Mouse (Mus musculus) liver, adult 2 months (tissue): ENCODE measurements at regions not wholly inside any gene's neighbourhood (a gene's known extent, or its start where the extent isn't known, plus 50 kb on each side); places are given as distances from the start of the nearest gene placed in this dataset.

Source experiments
- DNase-seq: peaks from one replicate; pipeline ENCODE4 v3.0.0-alpha.2; 2011; ENCODE audit warnings: low read depth, low spot score; ENCODE audit errors: extremely low read depth
- H3K27ac ChIP-seq: fragments of 200-500 bp; replicated peaks from 2 replicates; pipeline ENCODE4 v1.5.1; 2012; ENCODE audit warnings: low read depth, mild to moderate bottlenecking, control low read depth, inconsistent platforms, low read length; ENCODE audit not compliant: insufficient read depth
- H3K27me3 ChIP-seq: fragments of 200-500 bp; 2 replicates; pipeline ENCODE4 v1.6.1; 2012; ENCODE audit warnings: mild to moderate bottlenecking, moderate library complexity, low read length, inconsistent platforms; ENCODE audit not compliant: control insufficient read depth, insufficient read depth
- H3K36me3 ChIP-seq: fragments of 200-500 bp; 2 replicates; pipeline ENCODE4 v1.6.1; 2012; ENCODE audit warnings: low read length, inconsistent platforms; ENCODE audit not compliant: control insufficient read depth, insufficient read depth
- H3K4me1 ChIP-seq: fragments of 200-500 bp; 2 replicates; pipeline ENCODE4 v1.6.1; 2011; ENCODE audit warnings: low read length; ENCODE audit not compliant: control insufficient read depth, insufficient read depth
- H3K4me3 ChIP-seq: fragments of 200-500 bp; 2 replicates; pipeline ENCODE4 v1.5.1; 2011; ENCODE audit warnings: low read depth, mild to moderate bottlenecking, control low read depth, low read length, moderate library complexity; ENCODE audit not compliant: insufficient read depth
- H3K79me2 ChIP-seq: fragments of 200-500 bp; 2 replicates; pipeline ENCODE4 v1.6.1; 2012; ENCODE audit warnings: inconsistent platforms, mild to moderate bottlenecking, low read length, moderate library complexity; ENCODE audit not compliant: control insufficient read depth, insufficient read depth
- H3K9ac ChIP-seq: fragments of 200-500 bp; 2 replicates; pipeline ENCODE4 v1.6.1; 2012; ENCODE audit warnings: low read depth, mild to moderate bottlenecking, control low read depth, inconsistent platforms, low read length
- CTCF ChIP-seq: fragments of 200-500 bp; IDR thresholded peaks from 2 replicates; pipeline ENCODE4 v1.5.1; 2011; ENCODE audit warnings: low read depth, low read length, control low read depth
- POLR2A ChIP-seq: fragments of 200-500 bp; IDR thresholded peaks from 2 replicates; pipeline ENCODE4 v1.6.1; 2011; ENCODE audit warnings: low read length, control low read depth; ENCODE audit not compliant: insufficient read depth; ENCODE audit errors: extremely low read depth
- WGBS: fragments of 180-500 bp; shearing (Covaris S2); methylation state at CpG from one replicate; pipeline ENCODE4 v1.1.7; 2018; 5-methylcytosine and 5-hydroxymethylcytosine counted together

DNA sequence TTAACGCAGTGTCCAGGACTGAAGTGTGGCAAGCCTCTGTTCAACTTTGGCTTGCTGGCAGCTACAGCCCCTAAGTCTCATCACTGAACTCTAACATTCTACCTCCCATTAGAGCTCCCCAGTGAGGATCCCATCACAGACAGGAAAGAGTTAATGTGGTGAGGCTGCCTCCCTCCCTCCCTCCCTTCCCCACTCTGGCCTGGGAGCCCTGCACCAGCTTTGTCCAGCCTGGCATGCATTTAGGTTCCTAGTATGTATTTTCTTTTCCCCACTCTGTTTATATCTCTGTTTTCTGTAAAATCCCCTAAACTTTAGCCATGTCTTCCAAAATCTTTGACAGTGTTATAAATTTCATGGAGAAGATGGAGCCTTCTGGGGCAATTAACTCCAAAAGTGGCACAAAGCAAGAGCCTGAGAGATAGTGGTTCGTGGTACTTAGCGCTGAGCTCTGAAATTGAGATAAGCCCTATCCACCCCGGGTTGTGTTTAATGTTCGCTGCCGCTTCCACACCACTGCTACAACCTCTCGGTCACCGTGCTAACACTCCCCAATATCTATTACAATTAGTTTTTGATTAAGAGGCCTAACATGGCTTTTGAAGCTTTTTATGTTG is 130.1 kb upstream of the Nr2f2 start:
- Histone ChIP-seq H3K9ac (no peak overlapping the region), H3K36me3 (no peaks in the 10 kb centered on the region), H3K79me2 (no peaks in the 10 kb centered on the region), H3K4me3 (no peak overlapping the region), H3K27me3 (no peaks in the 10 kb centered on the region), H3K4me1 (peaks cover 14% of the 10 kb centered on the region), H3K27ac (no peak overlapping the region)
- no peak for DNase-seq
- WGBS: 71% methylated on average over 8 of the region's 8 CpGs
- TF ChIP-seq POLR2A (no peak), CTCF (no peak)

DNA sequence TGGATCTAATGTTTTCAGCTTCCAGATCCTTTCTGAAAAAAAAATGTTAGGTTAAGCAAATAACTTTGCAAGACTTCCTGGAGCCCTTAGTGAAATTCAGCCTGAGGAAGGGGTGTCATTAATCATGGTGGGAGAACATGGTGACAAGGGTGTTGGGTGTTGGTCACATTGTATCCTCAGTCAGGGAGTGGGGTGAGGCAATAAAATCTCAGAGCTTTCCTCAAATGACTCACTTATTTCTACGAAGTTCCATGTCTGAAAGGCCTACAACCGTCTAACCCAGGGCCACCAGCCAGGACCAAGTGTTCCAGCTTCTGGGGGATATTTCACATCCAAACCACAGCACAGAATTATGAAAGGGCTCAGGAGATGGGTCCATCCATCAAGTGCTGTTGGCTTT is 117.7 kb upstream of the Nr2f2 start:
- H3K79me2 ChIP-seq: no peaks in the 10 kb centered on the region
- 80% methylated on average over 2 of the region's 2 CpGs for WGBS
- no peak overlapping the region for H3K27ac ChIP-seq
- TF ChIP-seq POLR2A (no peak), CTCF (no peak)
- DNase-seq: no peak
- no peaks in the 10 kb centered on the region for H3K27me3 ChIP-seq
- H3K9ac ChIP-seq: no peak overlapping the region
- H3K36me3 ChIP-seq: no peaks in the 10 kb centered on the region
- no peak overlapping the region for H3K4me3 ChIP-seq
- peaks cover 12% of the 10 kb centered on the region for H3K4me1 ChIP-seq

DNA sequence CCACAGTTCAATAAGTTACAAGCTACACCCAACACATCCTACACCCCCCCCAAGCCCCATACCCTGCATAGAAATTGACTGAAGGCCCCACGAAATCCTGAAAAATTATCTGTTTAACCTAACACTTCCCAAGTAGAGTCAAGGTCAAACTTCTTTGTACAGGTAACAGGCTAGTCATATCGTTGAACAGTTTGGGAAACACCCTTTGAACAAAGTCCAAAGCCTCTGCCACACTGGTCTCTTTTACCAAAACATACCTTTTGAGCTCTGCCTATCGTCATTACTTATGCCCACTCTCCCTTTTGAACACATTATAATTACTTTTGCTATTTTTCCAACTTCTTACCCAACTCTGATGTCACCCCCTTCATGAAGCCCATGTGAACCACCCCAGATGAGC is 117.0 kb upstream of the Nr2f2 start:
- Histone ChIP-seq H3K27ac (peak overlapping the region; percentile 58), H3K36me3 (no peaks in the 10 kb centered on the region), H3K9ac (no peak overlapping the region), H3K4me3 (no peak overlapping the region), H3K4me1 (peaks cover 12% of the 10 kb centered on the region), H3K27me3 (no peaks in the 10 kb centered on the region), H3K79me2 (no peaks in the 10 kb centered on the region)
- no peak for TF ChIP-seq POLR2A
- TF ChIP-seq CTCF: no peak
- DNase-seq: peak; percentile 88
- WGBS: 16% methylated on average over 3 of the region's 3 CpGs

DNA sequence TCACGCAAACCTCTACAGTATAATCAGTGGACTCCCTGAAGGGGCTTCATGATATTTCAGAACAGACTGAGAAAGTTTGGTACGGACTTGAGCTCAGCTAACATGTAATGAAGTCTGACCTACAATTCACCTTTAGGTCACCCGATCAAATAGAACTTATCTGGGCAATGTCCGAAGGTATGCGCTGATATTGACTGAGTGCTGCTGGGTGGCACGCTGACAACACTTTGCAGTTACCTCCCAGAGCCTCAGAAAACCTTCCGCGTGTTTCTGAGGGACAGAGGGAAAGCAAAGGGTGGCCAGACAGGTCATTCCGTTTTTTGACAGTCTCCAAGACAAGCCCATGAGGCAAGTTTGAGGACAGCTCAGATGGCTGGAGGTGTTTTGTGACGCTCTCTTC is 115.3 kb upstream of the Nr2f2 start:
- H3K36me3 ChIP-seq: no peaks in the 10 kb centered on the region
- H3K4me1 ChIP-seq: peaks cover 12% of the 10 kb centered on the region
- no peak overlapping the region for H3K4me3 ChIP-seq
- no peak overlapping the region for H3K9ac ChIP-seq
- no peaks in the 10 kb centered on the region for H3K27me3 ChIP-seq
- TF ChIP-seq POLR2A (no peak), CTCF (no peak)
- 26% methylated on average over 10 of the region's 10 CpGs for WGBS
- DNase-seq: peak; percentile 88
- no peaks in the 10 kb centered on the region for H3K79me2 ChIP-seq
- no peak overlapping the region; the same call in 1 of the 2 replicates for H3K27ac ChIP-seq

DNA sequence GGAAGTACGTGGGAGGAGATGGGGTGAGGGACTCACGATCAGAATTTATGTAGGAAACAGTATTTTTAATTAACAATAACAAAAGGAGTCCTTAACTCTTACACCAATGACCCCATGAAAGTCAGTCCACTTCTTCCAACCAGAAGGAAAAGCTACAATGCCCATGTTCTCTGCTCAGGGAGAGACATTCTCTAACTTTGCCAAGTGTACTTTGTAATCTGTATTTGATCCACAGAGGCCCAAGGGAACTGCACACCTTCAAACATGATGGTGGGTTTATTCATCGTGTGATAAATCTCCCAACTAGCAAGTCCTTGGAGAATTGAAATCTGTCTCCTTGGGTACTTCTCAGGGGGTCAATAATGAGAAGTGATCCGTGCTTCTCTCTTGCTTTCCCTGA is 106.3 kb upstream of the Nr2f2 start:
- no peak overlapping the region for H3K9ac ChIP-seq
- no peak for TF ChIP-seq CTCF
- no peak for TF ChIP-seq POLR2A
- H3K4me1 ChIP-seq: no peaks in the 10 kb centered on the region; the same call in 1 of the 2 replicates
- H3K79me2 ChIP-seq: no peaks in the 10 kb centered on the region
- no peak overlapping the region for H3K27ac ChIP-seq
- DNase-seq: peak; percentile 54
- no peaks in the 10 kb centered on the region for H3K36me3 ChIP-seq
- no peaks in the 10 kb centered on the region for H3K27me3 ChIP-seq
- 65% methylated on average over 4 of the region's 4 CpGs for WGBS
- H3K4me3 ChIP-seq: no peak overlapping the region

DNA sequence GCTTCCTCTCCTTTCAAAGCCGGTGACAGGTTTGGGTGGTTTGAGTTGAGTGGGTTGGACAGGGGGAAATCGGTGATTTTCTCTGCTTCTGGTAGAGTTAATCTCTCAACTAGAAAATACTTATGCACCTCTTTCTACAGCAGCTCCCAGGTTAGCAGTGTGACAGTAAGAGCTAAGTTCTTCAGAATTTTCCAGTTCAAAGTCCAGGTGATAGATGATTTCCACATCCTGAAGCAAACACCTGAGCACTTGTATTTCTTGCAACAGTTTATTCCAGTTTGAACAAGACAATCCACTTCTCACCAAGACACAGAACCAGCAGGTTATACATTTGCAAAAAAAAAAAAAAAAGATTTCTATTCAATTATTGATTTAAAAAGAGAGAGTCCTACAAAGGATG is 104.0 kb upstream of the Nr2f2 start:
- no peak for TF ChIP-seq CTCF
- no peak for TF ChIP-seq POLR2A
- Histone ChIP-seq H3K79me2 (no peaks in the 10 kb centered on the region), H3K27me3 (no peaks in the 10 kb centered on the region), H3K9ac (no peak overlapping the region), H3K36me3 (no peaks in the 10 kb centered on the region), H3K4me3 (no peak overlapping the region), H3K27ac (no peak overlapping the region), H3K4me1 (no peaks in the 10 kb centered on the region; the same call in 1 of the 2 replicates)
- WGBS: 93% methylated on average over 2 of the region's 2 CpGs
- peak; percentile 63 for DNase-seq
